Mouse (Mus musculus) small intestine, adult 2 months (tissue): Measurements from ENCODE around the gene Stpg2. TPM values are rescaled to one million over a fixed set of nuclear protein-coding genes. Genes with fewer than 3 reads are reported as not detected.

ENCODE experiments used
- H3K27ac ChIP-seq: fragments of 200-500 bp; 2 replicates; pipeline ENCODE4 v1.5.1; 2012; ENCODE audit warnings: low read depth, low read length, control low read depth, inconsistent platforms; ENCODE audit not compliant: insufficient read depth
- H3K27me3 ChIP-seq: fragments of 200-500 bp; 2 replicates; pipeline ENCODE4 v1.6.1; 2012; ENCODE audit warnings: mild to moderate bottlenecking, moderate library complexity, low read length, inconsistent platforms; ENCODE audit not compliant: control insufficient read depth, insufficient read depth
- H3K36me3 ChIP-seq: fragments of 200-500 bp; 2 replicates; pipeline ENCODE4 v1.6.1; 2012; ENCODE audit warnings: mild to moderate bottlenecking, low read length, control low read depth, inconsistent platforms; ENCODE audit not compliant: control insufficient read depth, insufficient read depth
- H3K4me1 ChIP-seq: fragments of 200-500 bp; 2 replicates; pipeline ENCODE4 v1.6.1; 2012; ENCODE audit warnings: low read length, inconsistent platforms, mixed read lengths; ENCODE audit not compliant: control insufficient read depth, insufficient read depth, insufficient read length
- H3K4me3 ChIP-seq: fragments of 200-500 bp; 2 replicates; pipeline ENCODE4 v1.5.1; 2012; ENCODE audit warnings: low read depth, mild to moderate bottlenecking, control low read depth, inconsistent platforms, low read length, moderate library complexity
- CTCF ChIP-seq: fragments of 200-500 bp; IDR thresholded peaks from 2 replicates; pipeline ENCODE4 v1.5.1; 2012; ENCODE audit warnings: low read depth, mild to moderate bottlenecking, control low read depth, inconsistent platforms, low read length, moderate library complexity, mixed read lengths; ENCODE audit not compliant: insufficient replicate concordance, insufficient read length; ENCODE audit errors: extremely low read depth
- POLR2A ChIP-seq: fragments of 200-500 bp; IDR thresholded peaks from 2 replicates; pipeline ENCODE4 v1.6.1; 2012; ENCODE audit warnings: low read depth, mild to moderate bottlenecking, control low read depth, inconsistent platforms, low read length, moderate library complexity
- WGBS: fragments of 180-500 bp; shearing (Covaris S2); methylation state at CpG from one replicate; pipeline ENCODE4 v1.1.7; 2018; 5-methylcytosine and 5-hydroxymethylcytosine counted together
- polyA plus RNA-seq: library from polyadenylated mRNA; depleted of rRNA; stranded (reverse); fragments of >200 nt; gene quantifications from 2 replicates; pipeline ENCODE4 v1.2.3, GENCODE M21; 2012

Gene Stpg2
- polyA plus RNA-seq, 1 experiment: not detected

GRCm38 (mm10) chr3:139297909-139298308, 92.4 kb downstream of the Stpg2 start:
- Histone ChIP-seq H3K27ac (no peak overlapping the region), H3K27me3 (no peaks in the 10 kb centered on the region), H3K4me1 (no peaks in the 10 kb centered on the region), H3K4me3 (no peak overlapping the region), H3K36me3 (no peaks in the 10 kb centered on the region)
- TF ChIP-seq POLR2A: no peak

- Histone ChIP-seq H3K4me3 (no peak overlapping the region), H3K27ac (no peak overlapping the region), H3K36me3 (no peaks in the 10 kb centered on the region), H3K4me1 (no peaks in the 10 kb centered on the region), H3K27me3 (no peaks in the 10 kb centered on the region)
- TF ChIP-seq CTCF: no peak
- no peak for TF ChIP-seq POLR2A
- 47% methylated on average over 7 of the region's 7 CpGs for WGBS
Measured at GRCm38 (mm10) chr3:139308078-139308809, 102.8 kb downstream of the Stpg2 start.

GRCm38 (mm10) chr3:139311721-139312120, 106.2 kb downstream of the Stpg2 start:
- Histone ChIP-seq H3K36me3 (no peaks in the 10 kb centered on the region), H3K27ac (no peak overlapping the region)
- WGBS: 88% methylated on average over 2 of the region's 2 CpGs

GRCm38 (mm10) chr3:139380494-139380893, 175.0 kb downstream of the Stpg2 start:
- H3K36me3 ChIP-seq: no peaks in the 10 kb centered on the region
- TF ChIP-seq POLR2A: no peak
- TF ChIP-seq CTCF: no peak
- no peak overlapping the region for H3K4me3 ChIP-seq
- 79% methylated on average over 3 of the region's 3 CpGs for WGBS
- H3K27ac ChIP-seq: no peak overlapping the region
- no peaks in the 10 kb centered on the region for H3K27me3 ChIP-seq
- no peaks in the 10 kb centered on the region for H3K4me1 ChIP-seq

More at GRCm38 (mm10) chr3:139311721-139312120, 106.2 kb downstream of the Stpg2 start:
- no peak overlapping the region for H3K4me3 ChIP-seq
- TF ChIP-seq POLR2A (no peak), CTCF (no peak)
- no peaks in the 10 kb centered on the region for H3K4me1 ChIP-seq
- no peaks in the 10 kb centered on the region for H3K27me3 ChIP-seq

DNA sequence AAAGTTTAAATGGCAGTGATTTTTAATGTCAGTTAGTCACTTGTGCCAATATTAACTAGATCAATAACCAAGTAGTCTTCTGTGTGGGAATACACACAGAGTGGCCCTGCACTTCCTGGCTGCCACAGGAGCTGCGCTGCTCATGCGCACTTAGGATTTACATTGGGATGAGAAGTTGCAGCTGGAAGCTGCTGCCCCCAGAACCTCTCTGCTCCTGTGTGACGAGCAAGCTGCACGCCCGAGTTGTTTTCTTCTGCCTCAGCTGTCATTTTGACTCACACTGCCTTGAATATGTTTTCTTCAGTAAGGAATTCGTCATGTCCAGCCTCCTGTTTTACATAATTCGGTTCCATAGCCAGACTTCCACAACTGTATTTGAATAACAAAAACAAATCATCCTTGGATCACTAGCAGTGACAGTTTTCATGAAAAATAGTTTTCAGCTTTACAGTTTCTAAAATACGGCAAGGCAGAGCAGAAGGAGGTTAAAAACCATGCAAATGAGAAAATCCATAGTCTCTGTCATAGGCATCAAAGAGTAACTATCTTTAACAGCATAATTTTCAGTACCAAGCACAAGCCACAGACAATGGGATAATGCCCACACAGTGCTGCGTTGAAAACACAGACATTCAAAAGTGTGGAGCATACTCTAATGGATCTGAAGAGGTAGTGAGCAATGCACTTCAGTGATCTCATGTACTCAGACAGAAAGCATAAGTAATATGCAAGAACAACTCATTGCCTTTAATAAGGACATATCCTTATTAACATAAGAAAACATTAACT, 191.8 kb downstream of the Stpg2 start:
- WGBS: 59% methylated on average over 9 of the region's 9 CpGs
- Histone ChIP-seq H3K4me3 (no peak overlapping the region), H3K4me1 (no peaks in the 10 kb centered on the region), H3K27me3 (no peaks in the 10 kb centered on the region), H3K27ac (no peak overlapping the region), H3K36me3 (no peaks in the 10 kb centered on the region)
- TF ChIP-seq POLR2A: no peak
- TF ChIP-seq CTCF: no peak

DNA sequence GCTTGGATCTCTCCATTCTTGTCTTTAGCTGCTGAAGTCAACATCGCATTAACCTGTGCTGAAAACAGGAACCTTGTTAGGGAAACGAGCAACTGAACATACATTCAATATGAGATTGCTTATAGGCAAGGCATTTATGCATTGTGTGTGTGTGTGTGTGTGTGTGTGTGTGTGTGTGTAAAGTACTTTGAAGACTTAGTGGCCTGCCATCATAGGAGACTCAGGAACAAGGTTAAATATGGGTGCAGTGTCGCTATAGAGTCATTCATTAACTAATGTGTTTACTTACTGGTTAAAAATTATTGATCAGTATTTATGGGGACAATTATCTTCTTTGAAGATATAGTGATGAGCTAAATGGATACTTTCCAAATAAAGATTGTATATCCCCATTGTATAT, 199.2 kb downstream of the Stpg2 start:
- no peak for TF ChIP-seq CTCF
- TF ChIP-seq POLR2A: no peak
- H3K36me3 ChIP-seq: no peaks in the 10 kb centered on the region
- H3K4me1 ChIP-seq: no peaks in the 10 kb centered on the region
- WGBS: 49% methylated on average over 3 of the region's 3 CpGs
- no peak overlapping the region for H3K27ac ChIP-seq
- H3K4me3 ChIP-seq: no peak overlapping the region
- H3K27me3 ChIP-seq: no peaks in the 10 kb centered on the region

GRCm38 (mm10) chr3:139419142-139419541, 213.6 kb downstream of the Stpg2 start:
- no peaks in the 10 kb centered on the region for H3K36me3 ChIP-seq
- H3K4me3 ChIP-seq: no peak overlapping the region
- H3K27me3 ChIP-seq: no peaks in the 10 kb centered on the region
- H3K27ac ChIP-seq: no peak overlapping the region
- WGBS: 69% methylated on average over 5 of the region's 5 CpGs
- TF ChIP-seq POLR2A (no peak), CTCF (no peak)
- no peaks in the 10 kb centered on the region for H3K4me1 ChIP-seq
